Mouse (Mus musculus) megakaryocyte, embryonic 14.5 days (primary cell): Measurements from ENCODE around the gene Ccn5.

ENCODE experiments used
- FLI1 ChIP-seq: IDR thresholded peaks from 2 replicates; pipeline ENCODE4 v1.6.1; 2012; ENCODE audit warnings: low read length, inconsistent platforms, mixed read lengths
- GATA1 ChIP-seq: IDR thresholded peaks from 3 replicates; pipeline ENCODE4 v1.6.1; 2012; ENCODE audit warnings: mixed read lengths, low read length, inconsistent platforms, borderline replicate concordance

DNA sequence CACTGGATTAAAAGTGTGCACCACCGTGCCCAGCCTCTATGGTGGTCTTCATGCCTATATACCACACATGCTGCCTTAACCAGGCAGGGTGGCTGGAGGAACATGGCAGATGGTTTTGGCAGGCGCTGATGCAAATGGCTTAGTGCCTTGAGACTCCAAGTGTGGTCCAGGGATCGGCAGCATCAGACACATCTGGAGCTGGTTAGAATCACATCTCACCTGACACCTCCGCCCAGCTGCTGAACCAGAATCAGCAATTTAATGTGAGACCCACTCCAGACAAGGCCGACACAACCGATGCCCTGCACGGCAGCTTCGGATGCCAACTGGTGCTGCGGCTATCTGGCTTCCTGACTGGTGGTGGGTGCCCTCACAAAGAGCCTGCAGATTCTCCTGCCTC, 45.4 kb downstream of the Ccn5 start:
- TF ChIP-seq GATA1 (no peak), FLI1 (no peak)
